Mouse (Mus musculus) frontal cortex, postnatal 14 days (tissue): ENCODE measurements around the gene Igf2bp2.
A peak's percentile ranks its signal among the peaks of the same experiment; 100 is the strongest.

Experiments used
- DNase-seq, 2 experiments: peaks; one replicate each; pipeline ENCODE4 v3.0.0; 2022; ENCODE audit warnings: low spot score in 2 of 2

The Igf2bp2 gene

DNA sequence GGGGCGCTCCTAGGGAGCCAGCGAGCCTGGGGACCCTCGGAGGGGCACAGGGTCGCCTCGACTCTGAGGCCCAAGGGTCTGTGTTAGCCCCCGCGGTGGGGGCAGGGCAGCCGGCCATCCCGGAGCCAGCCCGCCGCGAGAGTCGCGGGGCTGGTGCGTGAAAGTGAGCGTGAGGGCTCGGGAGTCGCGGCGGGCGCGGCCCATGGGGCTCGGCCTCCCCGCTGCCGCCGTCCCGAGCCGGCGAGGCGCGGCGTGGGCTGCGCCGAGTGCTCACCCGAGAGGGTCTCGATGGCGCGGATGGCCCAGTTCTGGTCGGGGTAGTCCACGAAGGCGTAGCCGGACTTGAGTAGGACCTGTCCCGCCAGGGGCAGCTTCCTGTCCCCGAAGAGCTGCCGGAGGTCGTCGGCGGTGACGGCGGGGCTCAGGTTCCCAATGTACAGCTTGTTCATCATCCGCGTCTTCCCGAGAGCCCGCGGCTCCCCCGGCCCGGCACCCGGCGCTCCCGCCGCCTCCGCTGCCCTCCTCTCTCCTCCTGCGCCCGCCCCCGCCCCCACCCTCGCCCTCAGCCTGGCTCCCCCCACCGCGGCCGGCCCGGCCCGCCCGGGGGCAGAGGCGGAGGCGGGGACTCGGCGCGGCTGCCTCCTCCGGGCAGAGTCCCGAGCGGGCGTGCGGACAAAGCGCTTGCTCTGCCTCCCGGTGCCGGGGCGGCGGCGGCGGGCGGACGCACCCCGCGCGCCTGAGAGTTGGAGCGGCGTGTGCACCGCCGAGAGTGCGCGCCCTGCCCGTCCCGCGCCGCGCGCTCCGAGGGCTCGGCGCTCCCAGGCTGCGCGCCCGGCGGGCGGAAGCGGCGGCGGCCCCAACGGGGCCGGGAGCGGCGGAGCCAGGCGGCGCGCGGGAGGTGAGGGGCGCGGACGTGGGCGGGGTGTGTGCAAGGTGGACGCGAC is at the start of gene Igf2bp2:
Igf2bp2 (minus strand) TSS at position 788 of the 944 bp plus-strand sequence.
- DNase-seq = no peak

DNA sequence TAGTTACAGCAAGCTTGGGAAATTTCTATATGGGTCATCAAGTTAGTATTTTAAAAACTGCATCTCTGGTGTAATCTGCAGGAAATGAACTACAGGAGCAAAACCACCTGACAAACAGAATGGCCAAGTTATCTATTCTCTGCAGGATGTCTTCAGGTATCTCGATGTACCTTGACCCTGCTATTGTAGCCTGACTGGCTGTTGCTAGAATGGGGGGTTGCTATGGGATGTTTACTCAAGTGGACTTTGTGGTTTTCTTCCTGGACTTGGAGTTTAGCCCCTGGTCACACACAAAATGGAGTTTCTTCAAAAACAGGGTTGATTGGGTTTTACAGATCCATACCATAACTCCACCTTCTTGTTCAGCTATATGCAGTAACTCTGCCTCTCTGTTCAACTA is 40.4 kb upstream of the Igf2bp2 start:
- no peak for DNase-seq

DNA sequence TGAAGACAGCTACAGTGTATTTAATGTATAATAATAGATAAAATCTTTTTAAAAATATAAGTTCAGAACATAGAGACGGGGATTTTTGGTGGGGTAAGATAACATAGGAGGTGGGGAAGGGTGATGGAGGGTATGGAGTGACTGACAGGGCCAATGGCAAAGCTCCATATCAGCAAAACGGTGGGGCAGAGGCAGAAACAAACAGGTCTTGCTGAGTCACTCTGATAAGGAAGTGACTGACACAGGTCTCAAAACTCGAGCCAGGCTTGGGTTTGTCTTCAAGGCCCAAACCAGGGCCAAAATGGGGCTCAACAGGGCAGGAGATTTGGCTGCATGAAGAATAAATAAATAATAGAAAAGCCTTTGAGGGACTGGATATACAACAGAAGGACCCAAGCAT is 38.8 kb upstream of the Igf2bp2 start:
- no peak for DNase-seq

DNA sequence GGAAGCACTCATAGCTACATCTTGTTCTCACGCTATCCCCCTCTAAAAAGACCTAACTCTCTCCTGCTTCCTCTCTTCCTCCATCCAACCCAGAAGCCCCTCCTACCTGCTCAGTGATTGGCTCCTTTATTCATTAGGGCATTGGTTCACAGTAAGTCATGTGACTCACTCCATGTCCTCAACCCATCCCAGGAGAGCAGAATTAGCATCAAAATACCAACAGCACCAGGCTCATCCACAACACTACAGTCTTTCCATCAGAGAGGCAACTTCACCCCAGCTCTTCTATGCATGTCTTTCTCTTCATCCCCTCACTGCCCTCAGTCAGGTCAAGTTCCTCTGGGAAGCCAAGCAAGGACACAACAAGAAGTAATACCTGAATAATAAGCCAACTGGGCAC is 37.4 kb upstream of the Igf2bp2 start:
- DNase-seq = no peak

DNA sequence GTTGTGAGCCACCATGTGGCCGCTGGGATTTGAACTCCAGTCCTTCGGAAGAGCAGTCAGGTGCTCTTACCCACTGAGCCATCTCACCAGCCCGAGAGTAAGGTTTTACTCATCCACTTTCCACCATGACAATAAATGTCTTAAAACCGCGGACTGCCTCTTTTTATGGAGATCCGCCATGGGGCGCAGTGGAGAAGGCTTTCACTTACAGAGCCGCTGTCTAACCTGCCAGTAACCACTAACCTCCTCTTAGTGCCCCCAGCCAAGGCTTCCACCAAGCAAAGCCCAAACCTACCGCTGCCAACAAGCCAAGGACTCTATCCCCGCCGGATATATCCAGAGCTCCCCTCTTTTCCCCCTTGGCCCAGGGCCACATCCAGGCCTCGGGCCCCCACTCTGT is 24.3 kb upstream of the Igf2bp2 start:
- DNase-seq = no peak

DNA sequence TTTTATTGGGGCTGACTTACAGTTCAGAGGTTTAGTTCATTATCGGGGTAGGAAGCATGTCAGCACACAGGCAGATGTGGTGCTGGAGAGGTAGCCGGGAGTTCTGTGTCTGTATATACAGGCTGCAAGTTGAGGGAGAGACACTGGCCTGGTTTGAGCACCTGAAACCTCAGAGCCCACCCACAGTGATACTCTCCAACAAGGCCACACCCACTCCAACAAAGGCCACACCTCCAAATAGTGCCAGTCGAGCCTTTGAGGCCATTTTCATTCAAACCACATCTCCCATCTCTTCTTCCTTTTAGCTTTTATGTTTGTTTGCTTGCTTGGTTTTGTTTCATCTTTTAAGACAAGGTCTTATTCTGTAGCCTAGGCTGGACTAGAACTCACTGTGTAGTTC is 22.3 kb upstream of the Igf2bp2 start:
- no peak for DNase-seq

DNA sequence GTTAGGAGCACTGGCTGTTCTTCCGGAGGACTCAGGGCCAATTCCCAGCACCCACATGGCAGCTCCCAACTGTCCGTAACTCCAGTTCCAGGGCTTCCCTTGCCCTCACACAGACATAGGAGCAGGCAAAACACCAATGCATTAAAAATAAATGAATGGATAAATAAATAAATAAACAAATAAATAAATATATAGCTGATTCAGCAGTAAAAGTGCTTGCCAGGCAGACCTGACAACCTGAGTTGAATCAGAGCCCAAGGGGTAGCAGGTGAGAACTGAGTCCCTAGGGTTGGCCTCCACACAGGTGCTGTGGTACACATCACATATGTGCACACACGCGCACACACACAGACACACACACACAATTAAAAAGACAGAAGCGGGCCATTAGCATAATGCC is 21.0 kb upstream of the Igf2bp2 start:
- DNase-seq = no peak

DNA sequence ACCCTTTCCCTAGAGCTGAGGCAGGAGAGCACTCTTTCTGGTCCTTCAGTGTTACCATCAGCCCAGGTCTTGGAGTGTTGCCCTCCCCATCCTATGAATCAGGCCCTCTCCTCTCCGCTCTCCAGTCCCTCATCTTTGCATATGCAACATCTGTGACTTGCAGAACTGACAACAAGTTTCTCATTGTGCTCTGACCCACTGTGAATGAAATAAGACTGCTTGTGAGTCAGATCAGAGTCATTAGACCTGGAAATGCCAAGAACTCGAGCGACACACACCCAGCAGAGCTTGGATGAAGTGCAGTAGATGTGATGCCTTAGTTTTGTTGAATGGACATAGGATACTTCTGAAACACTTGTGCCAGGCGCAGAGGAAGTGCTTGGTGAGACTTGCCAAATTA is 19.2 kb upstream of the Igf2bp2 start:
- no peak for DNase-seq

DNA sequence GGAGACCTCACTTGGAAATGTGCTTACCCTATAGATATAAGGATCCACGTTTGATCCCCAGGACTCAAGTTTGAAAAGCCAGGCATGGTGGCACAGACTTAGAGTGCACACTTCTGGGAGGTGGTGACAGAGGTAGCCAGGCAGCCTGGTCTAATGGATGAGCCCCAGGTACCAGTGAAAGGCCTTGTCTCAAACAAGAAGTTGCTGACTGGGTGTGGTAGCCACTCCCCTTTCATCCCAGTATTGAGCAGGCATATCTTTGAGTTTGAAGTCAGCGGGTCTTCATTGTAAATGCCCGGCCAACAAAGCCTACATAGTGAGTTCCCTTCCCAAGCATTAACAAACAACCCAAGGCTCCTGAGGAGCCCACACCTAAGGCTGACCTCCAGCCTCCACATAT is 15.7 kb upstream of the Igf2bp2 start:
- no peak for DNase-seq

DNA sequence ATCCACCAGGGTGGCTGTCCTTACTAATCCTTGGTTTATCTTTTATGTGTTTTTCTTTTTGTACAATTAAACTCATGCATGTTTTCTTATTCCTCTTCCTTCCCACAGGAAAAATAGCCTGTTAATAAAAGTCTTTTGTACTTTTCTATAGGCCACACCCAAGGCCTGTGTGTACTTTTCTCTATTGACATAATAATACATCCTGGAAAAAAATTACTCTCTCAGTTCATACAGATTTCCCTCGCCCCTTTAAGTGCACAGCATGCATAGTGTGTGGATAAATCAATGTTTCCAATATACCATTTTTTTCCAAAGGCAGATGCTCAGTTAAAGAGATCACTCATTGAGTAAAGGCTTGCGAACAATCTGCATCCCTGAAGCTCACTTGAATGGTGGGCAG is 14.9 kb upstream of the Igf2bp2 start:
- no peak for DNase-seq

DNA sequence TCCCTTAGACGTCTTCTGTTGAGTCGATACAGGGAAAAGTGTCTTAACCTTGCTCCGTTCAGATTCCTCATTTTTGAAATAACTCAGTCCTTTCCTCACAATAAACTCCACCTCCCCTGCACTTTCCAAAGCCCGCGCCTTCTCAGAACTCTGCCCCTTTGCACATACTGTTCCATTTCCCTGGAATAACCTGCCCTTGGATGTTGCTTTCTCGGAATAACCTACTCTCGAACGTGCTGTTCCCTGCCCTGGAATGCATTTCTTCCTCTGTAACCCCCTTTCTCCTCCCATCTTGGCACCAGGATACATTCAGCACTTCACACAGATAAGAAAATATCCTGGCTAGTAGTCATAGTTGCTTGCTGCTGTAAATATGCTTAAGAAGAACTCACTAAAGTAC is 5.6 kb upstream of the Igf2bp2 start:
- DNase-seq = no peak

DNA sequence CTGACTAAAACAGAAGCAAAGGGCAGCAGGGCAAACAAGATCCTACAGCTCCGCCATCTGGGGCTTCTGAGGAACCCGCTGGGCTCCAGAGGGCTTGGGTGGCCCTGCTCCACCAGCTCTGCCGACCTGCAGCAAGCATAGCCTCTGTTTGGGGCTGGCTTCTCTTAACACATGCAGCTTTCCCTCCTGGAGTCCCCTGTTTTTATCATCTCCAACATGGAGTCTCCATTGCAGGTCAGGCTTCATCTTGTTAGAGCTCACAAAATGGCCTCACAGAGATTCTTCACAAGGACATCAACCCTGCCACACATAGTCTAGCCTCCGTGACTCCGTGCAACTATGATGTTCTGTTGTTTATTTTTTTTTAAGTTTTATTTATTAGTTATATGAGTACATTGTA is 2.5 kb upstream of the Igf2bp2 start:
- no peak for DNase-seq

DNA sequence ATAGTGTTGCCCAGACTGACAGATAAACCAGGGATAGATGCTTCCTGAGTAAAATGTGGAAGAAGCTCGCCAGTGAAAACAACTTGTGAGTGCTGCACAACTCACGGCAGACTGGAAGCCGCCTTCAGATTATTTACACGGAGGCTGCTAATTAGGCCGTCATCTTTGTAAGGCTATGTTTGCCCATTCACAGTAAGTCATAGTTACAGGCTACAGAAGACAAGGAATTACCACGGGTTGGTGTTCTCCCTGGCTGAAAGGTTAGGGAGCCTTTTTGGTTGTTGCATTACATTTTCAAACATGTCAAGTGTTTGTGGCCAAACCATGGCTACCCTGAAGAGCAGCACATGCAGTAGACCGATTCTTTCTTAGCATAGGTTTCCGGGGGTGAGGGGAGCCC is 1.3 kb upstream of the Igf2bp2 start:
- DNase-seq = no peak

DNA sequence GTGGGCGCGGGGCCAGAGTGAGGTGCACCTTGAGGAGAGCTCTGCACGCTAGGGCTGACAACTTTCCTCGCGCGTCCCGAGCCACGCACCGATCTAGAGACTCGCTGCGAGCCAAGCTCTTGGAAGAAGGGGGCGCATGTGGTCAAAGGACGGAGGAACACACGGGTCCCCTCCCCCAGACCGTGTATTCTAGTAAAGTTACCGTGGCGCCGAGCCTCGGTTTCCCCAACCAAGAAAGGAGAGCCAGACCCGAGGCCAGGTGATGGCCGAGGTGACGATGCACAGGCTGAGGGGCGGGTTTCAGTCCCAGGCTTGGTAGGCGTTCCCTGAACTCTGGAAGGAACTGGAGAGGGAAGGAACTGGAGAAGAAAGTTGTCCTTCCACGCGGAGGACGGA is 355 bp upstream of the Igf2bp2 start:
- peak in 1 of 2 experiments; percentile 6 for DNase-seq

DNA sequence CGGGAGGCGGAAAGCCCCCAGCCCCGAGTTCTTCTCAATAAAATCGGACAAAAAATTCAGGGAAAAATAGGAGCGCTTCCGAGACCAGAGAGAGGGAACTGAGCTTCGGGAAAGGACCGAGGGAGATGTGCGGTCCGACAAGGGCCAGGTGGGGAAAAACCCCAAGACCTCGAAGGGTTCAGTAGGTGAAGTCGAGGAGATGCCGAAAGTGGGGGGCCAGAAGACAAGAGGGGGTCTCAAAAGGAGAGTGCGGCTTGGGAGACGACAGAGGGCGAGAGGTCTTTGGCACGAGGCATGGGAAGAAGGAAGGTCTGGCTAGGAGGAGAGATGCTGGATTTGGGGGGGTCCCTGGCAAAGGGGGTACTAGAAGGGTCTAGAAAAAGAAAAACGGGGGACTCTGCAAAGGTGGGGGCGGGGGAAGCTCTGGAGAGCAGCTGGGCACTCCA is 1.0 kb downstream of the Igf2bp2 start:
- DNase-seq = no peak

DNA sequence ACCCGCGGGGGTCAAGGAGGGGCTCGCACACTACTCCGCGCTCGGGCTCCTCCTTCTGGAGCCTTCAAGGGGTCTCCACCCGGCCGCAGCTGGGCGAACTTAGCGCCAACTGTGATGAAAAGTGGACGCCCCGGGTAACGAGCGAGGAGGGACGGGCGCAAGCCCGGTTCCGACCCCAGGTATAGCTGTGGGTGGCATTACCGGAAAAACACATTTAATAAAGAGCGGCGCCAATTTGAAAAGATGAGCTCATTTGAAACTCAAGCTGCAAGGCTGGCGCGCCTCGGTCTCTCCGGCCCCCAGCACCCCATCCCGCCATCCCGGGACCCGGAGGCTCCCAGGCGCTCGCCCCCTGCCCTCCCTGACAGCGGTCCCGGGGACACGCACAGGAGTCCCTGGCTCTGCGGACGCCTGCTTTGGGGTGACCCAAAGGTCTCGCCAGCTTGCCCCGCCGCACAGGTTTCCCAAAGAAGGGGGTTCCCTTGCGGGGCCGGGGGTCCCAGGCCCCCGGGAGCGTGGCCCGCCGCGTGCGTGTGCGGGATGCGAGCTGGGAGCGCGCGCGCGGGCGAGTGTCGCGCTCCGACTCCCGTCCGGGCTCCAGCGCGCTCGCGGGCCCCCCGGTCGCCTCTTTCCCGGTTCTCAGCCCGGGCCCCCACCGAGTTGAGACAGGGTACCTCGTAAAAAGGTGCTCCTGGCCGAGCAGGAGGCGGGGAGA is 1.6 kb downstream of the Igf2bp2 start:
- DNase-seq = no peak

DNA sequence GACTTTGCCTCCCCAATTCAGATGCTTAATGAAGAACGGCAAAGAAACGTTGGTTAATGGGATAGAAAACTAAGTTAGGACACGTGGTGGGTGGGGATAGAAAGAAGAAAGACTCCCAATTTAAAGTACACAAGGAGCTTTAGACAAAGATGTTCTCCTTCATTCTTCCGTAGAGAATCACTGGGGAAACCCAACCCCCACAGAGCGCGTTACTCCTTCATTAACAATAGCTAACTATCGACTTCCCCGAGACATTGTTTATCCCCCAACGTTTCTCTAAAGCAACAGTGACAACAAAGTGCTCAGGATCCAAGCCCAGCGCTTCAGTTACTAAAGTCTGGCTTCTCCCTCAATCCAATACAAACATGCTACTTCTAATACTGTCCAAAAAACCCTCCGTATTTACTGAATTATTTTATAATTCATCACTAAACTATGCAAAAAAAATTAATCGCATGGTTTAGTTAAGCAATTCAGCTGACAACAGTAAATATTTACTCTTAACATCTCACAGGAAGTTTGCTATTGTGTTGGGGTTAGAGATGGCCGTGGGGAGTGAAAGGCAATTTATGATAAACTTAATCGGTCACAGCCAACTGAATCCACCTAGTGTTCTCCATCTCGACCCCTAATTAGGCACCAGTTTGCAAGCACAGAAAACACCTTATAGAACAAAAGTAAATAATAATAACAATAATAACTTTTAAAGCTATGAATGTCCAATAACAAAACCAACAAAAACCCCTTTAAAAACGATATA is 2.5 kb downstream of the Igf2bp2 start:
- no peak for DNase-seq

DNA sequence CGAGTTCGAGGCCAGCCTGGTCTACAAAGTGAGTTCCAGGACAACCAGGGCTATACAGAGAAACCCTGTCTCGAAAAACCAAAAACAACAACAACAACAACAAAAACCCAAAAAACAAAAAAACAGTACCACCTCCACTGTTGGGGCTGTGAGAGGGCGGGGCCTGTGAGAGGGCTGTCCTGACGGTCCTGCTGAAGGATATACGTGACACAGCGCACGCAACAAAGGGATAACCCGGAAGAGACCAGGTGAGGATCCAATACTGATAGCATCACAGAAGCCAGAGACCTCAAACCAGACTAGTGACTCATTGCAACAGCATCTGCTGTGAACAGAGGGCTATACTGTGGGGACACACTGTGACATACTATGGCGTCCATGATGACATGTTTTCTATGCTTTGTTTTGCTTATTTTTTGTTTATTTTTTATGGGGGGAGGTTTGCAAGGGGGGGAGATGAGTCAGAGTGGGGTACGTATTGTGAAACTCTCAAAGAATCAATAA is 10.1 kb downstream of the Igf2bp2 start:
- DNase-seq = no peak

DNA sequence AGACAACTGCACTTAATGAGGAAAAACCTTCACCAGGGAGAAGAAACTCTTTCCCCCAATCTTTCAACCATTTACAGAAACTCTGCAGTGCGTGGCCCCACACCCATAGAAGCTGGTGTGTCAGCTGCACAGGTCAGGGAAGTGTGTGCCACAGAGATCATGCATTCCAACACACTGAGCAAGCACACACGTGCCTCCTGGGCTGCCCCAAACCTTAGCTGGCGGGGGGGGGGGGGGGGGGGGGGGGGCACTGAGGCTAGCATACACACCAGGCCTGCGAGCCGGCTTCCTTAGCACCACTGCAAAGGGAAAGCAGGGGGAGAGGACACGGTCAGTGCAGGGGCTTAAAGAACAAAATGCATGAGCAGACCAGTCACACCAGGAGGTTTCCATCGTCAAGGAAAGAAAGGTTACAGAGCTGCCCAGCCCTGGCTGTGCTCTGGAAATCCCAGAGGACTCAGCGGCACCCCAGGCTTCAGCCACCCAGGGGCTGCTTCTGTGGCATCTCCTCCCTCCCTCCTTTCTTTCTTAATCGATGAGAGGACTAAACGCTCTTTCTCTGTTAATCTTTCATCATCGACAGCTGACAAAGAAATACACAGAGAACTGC is 11.3 kb downstream of the Igf2bp2 start:
- no peak for DNase-seq

DNA sequence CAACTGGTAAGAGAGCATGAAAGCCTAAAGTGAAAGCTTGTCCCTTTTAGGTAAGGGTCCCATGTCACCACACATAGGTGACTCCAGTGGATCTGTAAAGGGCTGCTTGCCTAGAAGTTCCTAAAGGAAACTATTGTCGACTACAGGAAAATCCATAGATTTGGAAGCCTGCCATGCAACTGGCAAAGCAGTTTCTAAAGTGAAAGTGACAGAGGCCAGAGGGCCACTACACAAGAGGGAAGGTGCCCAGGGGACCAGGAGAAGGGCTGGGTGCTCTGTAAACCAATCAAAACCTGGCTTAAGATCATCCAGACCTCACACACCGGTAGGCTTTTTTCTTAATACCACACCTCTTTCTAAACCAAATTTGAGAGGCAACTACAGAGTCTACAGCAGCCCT is 12.7 kb downstream of the Igf2bp2 start:
- no peak for DNase-seq

DNA sequence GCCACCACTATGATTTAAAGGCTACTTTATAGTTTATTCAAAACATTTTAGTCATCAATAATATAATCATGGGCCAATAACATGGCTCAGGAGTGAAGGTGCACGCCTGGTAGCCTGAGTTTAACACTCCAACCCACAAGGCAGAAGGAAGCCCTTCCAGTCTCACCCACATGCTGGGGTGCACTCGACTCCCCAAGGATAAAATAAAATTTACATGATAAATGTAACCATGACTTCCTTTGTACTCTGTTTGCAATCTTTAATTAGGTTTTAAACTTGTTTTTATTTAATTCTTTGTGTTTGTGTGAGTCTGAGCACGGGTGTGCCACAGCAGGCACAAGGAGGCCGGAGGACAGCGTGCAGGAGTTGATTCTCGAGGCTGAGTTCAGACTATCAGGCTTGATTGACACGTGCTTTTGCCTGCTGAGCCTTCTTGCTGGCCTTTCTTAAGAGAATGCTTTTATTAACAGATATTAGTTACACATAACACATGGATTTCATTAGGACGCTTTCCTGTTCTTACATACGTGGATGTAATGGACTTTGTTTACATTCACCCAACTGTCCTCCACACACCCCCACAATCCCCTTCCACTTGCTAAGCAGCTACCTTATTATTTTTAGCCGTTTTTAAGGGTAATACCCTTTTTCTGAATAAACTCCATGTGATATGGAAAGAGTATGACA is 13.3 kb downstream of the Igf2bp2 start:
- no peak for DNase-seq
